Mouse (Mus musculus): ENCODE results near the gene Zfp316. TPM values are rescaled to one million over a fixed set of nuclear protein-coding genes. Genes with fewer than 3 reads are reported as not detected.

Gene Zfp316
- 10.1 and 10.4 TPM in 2 replicates for polyA plus RNA-seq (2012; rRNA removed)

DNA sequence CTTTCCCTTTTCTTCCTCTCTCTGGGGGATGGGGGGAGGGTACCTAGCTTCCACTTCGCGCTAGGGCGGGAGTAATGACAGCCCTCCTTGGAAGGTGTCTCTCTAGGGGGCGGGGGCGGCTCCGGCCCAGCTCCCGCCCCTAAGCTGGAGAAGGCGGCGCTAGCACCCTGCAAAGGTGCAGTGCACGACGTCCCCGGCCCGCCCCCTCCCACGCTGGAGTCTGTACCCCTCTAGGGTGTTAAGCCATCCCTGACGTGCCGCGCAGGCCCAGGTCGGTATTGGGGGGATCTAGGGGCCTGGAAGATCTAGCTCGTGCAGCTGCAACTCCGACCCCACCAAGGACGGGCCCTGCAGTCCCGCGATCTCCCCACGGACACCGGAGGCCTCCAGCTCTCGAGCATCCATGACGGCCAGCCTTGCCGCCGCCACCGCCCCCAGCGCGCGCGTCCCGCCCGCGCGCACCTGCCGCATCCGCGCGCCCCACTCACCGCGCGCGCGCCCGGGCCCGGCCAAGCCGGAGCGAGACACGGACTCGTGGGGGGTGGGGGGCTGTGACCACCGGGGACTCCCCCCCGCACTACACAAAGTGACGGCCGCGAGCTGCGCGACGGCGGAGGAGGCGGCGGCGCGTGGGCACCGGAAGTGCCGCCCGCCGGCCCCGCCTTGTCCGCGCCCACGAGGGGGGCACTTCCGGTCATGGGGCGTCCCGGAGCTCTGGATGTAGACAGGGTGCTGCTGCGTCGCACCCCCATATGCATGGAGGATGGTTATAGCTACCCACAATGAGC lies at the start of gene Zfp316:
TSS of gene Zfp316 (minus strand) at position 660 of the 788 bp plus-strand sequence.
- H3K4me1 ChIP-seq (ENCODE audit: control insufficient read depth, insufficient read depth, low read length), result peaks cover 6% of the 10 kb centered on the region
- DNase-seq, result peak; percentile 71
- peak within 1 kb of the TSS; percentile 99 for H3K4me3 ChIP-seq (replicated peaks; ENCODE audit: extremely low read depth, low read depth, low read length)
- TF ChIP-seq POLR2A (IDR thresholded peaks at IDR 0.05; ENCODE audit: borderline replicate concordance, extremely low read depth, low read depth, low read length) (peak; percentile 91; the same call in 1 of the 2 replicates), CTCF (IDR thresholded peaks at IDR 0.05; ENCODE audit: insufficient read depth, low read length) (no peak)
- under 1% methylated on average over 79 of the region's 79 CpGs for WGBS

DNA sequence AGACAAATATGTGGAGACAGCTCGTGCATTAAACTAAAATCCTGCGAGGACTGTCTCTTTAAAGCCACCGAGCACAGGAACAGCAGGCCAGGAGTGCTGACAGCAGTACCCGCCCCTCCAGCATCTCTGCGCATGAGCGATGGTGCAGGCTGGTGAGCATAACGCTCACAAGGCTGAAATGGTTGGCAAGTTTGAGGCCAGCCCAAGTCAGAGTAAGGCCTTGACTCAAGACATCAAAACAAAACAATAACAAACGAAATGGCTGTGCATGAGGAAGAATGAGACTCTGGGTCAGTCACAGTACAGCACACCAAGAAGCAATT lies 47.4 kb upstream of the Zfp316 start:
- no peak for TF ChIP-seq CTCF (IDR thresholded peaks at IDR 0.05; ENCODE audit: insufficient read depth, low read length)
- TF ChIP-seq POLR2A (IDR thresholded peaks at IDR 0.05; ENCODE audit: borderline replicate concordance, extremely low read depth, low read depth, low read length), result no peak
- Histone ChIP-seq H3K4me1 (ENCODE audit: control insufficient read depth, insufficient read depth, low read length) (peaks cover 5% of the 10 kb centered on the region; the same call in 1 of the 2 replicates), H3K4me3 (replicated peaks; ENCODE audit: extremely low read depth, low read depth, low read length) (no peak overlapping the region)
- WGBS, result 89% methylated on average over 8 of the region's 8 CpGs
- no peak for DNase-seq

DNA sequence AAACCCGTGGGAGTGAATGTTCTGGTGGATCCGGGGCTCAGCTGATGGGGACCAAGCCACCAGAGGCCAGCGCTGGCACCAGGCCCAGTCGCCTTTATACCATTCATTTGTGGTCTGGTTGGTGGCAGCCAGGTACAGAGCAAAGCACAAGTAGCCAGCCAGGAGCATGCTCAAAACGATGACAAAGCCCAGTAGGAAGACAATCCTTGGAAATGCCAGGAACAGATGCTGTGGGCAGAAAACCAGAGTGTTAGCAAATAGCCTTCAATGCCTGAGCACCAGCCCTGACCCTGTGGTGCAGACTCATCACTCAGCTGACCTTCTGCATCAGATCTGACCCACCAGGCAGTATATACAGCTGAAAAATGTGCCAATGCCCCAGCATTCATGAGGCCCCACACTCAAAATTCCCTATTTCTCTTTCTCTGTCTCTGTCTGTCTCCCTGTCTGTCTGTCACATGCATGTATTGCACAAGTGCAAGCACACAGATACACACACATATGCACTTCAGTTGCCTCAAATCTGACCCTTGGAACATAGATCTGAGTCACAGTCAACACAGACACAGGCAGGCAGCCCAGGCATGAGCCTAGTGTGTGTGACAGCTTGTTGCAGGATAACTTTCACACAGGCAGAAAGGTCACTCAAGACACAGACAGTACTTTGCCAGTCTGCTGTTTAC lies 46.9 kb upstream of the Zfp316 start:
- 90% methylated on average over 5 of the region's 5 CpGs for WGBS
- H3K4me1 ChIP-seq (ENCODE audit: control insufficient read depth, insufficient read depth, low read length), result peaks cover 5% of the 10 kb centered on the region; the same call in 1 of the 2 replicates
- no peak overlapping the region for H3K4me3 ChIP-seq (replicated peaks; ENCODE audit: extremely low read depth, low read depth, low read length)
- TF ChIP-seq CTCF (IDR thresholded peaks at IDR 0.05; ENCODE audit: insufficient read depth, low read length) (no peak), POLR2A (IDR thresholded peaks at IDR 0.05; ENCODE audit: borderline replicate concordance, extremely low read depth, low read depth, low read length) (no peak)
- no peak for DNase-seq

DNA sequence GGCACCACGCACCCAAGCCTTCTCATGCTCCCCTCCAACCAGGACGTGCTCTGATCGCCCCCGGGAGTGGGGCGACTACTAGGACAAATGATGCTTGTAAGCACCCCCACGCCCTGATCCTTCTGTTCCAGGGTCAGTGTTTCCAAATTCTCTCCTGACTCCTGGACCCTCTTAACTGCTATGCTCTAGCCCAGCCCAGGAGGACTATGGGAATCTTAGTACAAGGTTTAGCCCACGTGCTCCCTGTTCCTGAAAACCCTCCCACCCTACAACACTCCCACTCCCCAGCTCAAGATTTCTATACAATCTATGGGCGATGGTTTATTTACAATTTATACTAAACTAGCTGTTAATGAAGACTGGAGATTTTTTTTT lies 45.7 kb upstream of the Zfp316 start:
- H3K4me3 ChIP-seq (replicated peaks; ENCODE audit: extremely low read depth, low read depth, low read length), result no peak overlapping the region
- DNase-seq, result no peak
- 18% methylated on average over 8 of the region's 8 CpGs for WGBS
- H3K4me1 ChIP-seq (ENCODE audit: control insufficient read depth, insufficient read depth, low read length), result peaks cover 5% of the 10 kb centered on the region; the same call in 1 of the 2 replicates
- TF ChIP-seq POLR2A (IDR thresholded peaks at IDR 0.05; ENCODE audit: borderline replicate concordance, extremely low read depth, low read depth, low read length) (no peak), CTCF (IDR thresholded peaks at IDR 0.05; ENCODE audit: insufficient read depth, low read length) (no peak)

DNA sequence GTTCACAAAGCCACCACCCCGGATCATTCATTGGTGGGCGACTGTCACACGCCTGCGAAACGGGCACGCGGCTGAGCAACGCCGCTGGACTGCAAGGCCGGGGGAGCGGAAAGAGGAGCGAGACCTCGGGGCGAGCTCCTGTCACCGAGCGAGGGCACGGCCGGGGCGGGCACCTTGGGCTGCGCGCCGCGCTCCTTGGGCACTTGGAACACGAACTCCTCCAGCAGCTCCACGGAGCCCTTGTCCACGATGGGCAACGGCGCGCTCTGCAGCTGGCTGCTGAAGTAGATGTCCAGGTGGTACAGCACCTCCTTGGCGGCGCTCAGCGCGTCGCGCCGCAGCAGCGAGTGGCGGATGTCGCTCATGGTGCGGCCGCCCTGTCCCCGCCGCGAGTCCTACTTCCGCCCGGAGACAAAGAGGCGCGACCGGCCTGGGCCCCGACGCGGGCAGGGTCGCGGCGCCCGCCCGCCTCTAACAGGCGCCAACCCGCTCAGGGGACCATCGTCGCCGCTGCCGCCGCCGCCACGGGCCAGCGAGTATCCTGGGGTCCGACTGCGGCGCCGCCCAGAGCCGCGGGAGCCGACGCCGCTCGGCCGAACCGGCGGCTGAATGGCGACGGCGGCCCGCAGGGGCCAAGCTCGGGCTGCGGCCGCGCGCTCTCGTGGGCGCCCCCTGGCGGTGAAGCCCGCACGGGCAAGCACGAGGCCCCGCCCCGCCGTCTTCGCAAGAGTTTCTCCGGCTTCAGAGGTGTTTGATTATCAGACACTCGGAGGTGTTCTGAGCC lies 45.1 kb upstream of the Zfp316 start, which contains the start of gene E130309D02Rik:
TSS of gene E130309D02Rik (minus strand) at position 631 of the 784 bp plus-strand sequence.
- Histone ChIP-seq H3K4me3 (replicated peaks; ENCODE audit: extremely low read depth, low read depth, low read length) (peak within 1 kb of the TSS; percentile 76), H3K4me1 (ENCODE audit: control insufficient read depth, insufficient read depth, low read length) (peaks cover 5% of the 10 kb centered on the region; the same call in 1 of the 2 replicates)
- under 1% methylated on average over 101 of the region's 101 CpGs for WGBS
- TF ChIP-seq POLR2A (IDR thresholded peaks at IDR 0.05; ENCODE audit: borderline replicate concordance, extremely low read depth, low read depth, low read length), result peak; percentile 51; the same call in 1 of the 2 replicates
- TF ChIP-seq CTCF (IDR thresholded peaks at IDR 0.05; ENCODE audit: insufficient read depth, low read length), result peak; percentile 32; the same call in 1 of the 2 replicates
- DNase-seq, result peak; percentile 91

DNA sequence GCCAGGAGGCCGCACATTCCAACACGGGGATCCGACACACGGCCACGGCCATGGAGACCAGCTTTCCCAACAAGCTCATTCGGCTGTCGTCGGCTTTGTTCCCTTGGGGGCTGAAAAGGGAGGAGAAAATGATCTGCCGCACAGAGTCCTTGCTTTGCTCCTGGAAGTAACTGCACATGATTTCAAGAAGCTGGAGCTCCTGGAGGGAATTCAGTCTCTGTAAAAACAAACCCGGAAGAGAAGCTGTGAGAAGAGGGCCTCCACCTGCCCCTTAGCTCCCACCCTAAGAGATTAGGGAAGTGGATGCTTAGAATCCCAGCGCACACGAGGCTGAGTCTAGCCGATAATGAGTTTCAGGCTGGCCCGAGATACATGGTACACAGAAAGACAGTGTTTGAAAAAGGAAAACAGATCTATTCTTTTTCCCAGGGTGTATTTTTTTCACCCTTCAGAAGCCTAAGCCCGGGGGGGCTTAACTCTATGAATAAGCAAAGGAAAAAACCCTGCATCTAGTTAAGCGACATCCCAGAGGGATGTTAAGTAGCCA lies 44.4 kb upstream of the Zfp316 start:
- DNase-seq, result no peak
- no peak for TF ChIP-seq CTCF (IDR thresholded peaks at IDR 0.05; ENCODE audit: insufficient read depth, low read length)
- TF ChIP-seq POLR2A (IDR thresholded peaks at IDR 0.05; ENCODE audit: borderline replicate concordance, extremely low read depth, low read depth, low read length), result no peak
- H3K4me3 ChIP-seq (replicated peaks; ENCODE audit: extremely low read depth, low read depth, low read length), result peak overlapping the region; percentile 76
- 6% methylated on average over 16 of the region's 16 CpGs for WGBS
- H3K4me1 ChIP-seq (ENCODE audit: control insufficient read depth, insufficient read depth, low read length), result peaks cover 5% of the 10 kb centered on the region; the same call in 1 of the 2 replicates

DNA sequence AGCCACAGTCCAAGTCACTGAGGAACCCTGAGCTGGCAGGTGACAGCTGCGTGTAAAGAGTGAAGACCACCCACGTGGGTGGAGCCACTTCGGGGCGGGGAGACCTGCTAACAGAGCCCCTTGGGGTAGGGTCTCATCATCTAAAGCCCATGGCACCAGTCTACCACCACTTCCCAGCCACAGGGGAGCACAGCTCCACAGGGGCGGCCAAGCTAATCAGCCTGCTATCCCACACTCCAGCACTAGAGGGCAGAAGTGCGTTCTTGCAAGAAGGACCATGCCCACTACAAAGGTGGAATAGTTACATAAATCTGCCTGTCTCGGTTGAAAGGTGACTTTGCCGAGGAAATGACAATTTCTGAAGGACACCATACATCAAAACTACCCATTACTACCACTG lies 42.1 kb upstream of the Zfp316 start:
- TF ChIP-seq POLR2A (IDR thresholded peaks at IDR 0.05; ENCODE audit: borderline replicate concordance, extremely low read depth, low read depth, low read length) (no peak), CTCF (IDR thresholded peaks at IDR 0.05; ENCODE audit: insufficient read depth, low read length) (peak; percentile 83)
- H3K4me3 ChIP-seq (replicated peaks; ENCODE audit: extremely low read depth, low read depth, low read length), result no peak overlapping the region
- peaks cover 5% of the 10 kb centered on the region; the same call in 1 of the 2 replicates for H3K4me1 ChIP-seq (ENCODE audit: control insufficient read depth, insufficient read depth, low read length)
- 54% methylated on average over 8 of the region's 8 CpGs for WGBS
- DNase-seq, result peak; percentile 77

DNA sequence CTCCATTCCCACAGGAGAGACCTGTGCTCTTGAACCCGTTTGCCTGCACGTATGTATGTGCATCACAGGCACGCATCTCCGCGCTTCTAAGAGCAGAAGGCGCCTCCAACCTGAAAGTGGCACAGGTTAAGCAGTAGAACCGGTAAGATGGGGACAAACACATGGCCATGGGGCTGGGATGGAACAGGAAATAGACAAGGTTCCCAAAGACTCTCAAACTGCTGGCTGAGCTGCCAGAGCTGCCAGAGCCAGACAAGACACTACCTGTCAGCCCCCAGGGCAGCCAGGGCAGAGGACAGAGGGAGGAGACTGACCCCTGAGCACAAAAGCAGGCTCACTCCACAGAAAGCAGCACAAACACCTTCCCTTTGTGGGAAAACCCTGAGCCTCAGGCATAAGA lies 40.1 kb upstream of the Zfp316 start:
- no peak for TF ChIP-seq POLR2A (IDR thresholded peaks at IDR 0.05; ENCODE audit: borderline replicate concordance, extremely low read depth, low read depth, low read length)
- no peak for TF ChIP-seq CTCF (IDR thresholded peaks at IDR 0.05; ENCODE audit: insufficient read depth, low read length)
- 94% methylated on average over 7 of the region's 7 CpGs for WGBS
- Histone ChIP-seq H3K4me3 (replicated peaks; ENCODE audit: extremely low read depth, low read depth, low read length) (no peak overlapping the region), H3K4me1 (ENCODE audit: control insufficient read depth, insufficient read depth, low read length) (peaks cover 5% of the 10 kb centered on the region; the same call in 1 of the 2 replicates)
- DNase-seq, result no peak

DNA sequence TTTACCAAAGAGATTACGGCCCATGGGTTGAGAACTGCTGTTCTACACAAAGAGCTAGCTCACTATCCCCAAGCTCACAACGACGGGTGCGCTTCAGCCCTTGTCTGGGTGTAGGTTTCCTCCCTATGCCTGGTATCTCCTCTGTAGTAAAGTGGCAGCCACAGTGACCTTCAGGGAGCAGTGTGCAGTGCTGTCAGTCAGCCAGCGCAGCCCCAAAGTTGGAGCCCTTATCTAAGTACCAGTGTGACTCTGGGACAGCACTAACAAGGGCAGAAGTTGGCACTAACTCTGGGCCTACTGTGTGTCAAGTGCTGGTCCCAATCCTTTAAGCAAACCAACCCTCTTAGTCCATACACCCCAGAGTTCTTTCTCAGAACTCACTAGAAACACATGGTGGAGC lies 39.0 kb upstream of the Zfp316 start:
- no peak overlapping the region for H3K4me3 ChIP-seq (replicated peaks; ENCODE audit: extremely low read depth, low read depth, low read length)
- no peaks in the 10 kb centered on the region for H3K4me1 ChIP-seq (ENCODE audit: control insufficient read depth, insufficient read depth, low read length)
- TF ChIP-seq POLR2A (IDR thresholded peaks at IDR 0.05; ENCODE audit: borderline replicate concordance, extremely low read depth, low read depth, low read length) (no peak), CTCF (IDR thresholded peaks at IDR 0.05; ENCODE audit: insufficient read depth, low read length) (no peak)
- 81% methylated on average over 5 of the region's 5 CpGs for WGBS
- DNase-seq, result no peak

Data from lung, adult 2 months (tissue).